Mouse (Mus musculus): ENCODE results near the gene Cgnl1. TPM values are rescaled to one million over a fixed set of nuclear protein-coding genes. Genes with fewer than 3 reads are reported as not detected.

Gene Cgnl1
- polyA plus RNA-seq, 1 experiment, result 25.0 TPM

DNA sequence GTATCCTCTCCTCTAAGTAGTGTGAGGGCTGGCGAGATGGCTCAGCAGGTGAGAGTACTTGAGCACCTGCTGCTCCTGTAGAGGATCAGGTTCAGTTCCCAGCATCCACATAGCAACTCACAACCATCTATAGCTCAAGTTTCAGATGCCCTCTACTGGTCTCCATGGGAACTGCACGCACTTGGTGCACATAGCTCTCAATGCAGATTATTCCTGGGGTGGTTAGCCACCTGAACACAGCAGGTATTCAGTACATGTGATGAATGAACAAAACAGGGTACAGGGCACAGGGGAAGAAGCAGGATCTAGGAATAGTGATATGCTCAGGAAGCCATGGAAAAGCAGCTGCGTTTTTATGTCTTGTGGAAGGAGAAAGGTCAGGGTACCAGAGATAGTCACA is 6.0 kb upstream of the Cgnl1 start:
- Histone ChIP-seq H3K27ac (ENCODE audit: insufficient read depth, low read length) (no peak overlapping the region), H3K27me3 (ENCODE audit: control insufficient read depth, insufficient read depth, low read length) (no peaks in the 10 kb centered on the region), H3K4me1 (ENCODE audit: control insufficient read depth, insufficient read depth, low read length) (peaks cover 10% of the 10 kb centered on the region), H3K4me3 (replicated peaks; ENCODE audit: insufficient read depth, low read depth, low read length) (no peak overlapping the region)
- no peak for DNase-seq
- no peak for TF ChIP-seq POLR2A (IDR thresholded peaks at IDR 0.05; ENCODE audit: borderline replicate concordance, insufficient read depth, low read length)
- TF ChIP-seq CTCF (IDR thresholded peaks at IDR 0.05; ENCODE audit: borderline replicate concordance, insufficient read depth, low read depth, low read length), result no peak
- WGBS, result 97% methylated on average over 3 of the region's 3 CpGs

DNA sequence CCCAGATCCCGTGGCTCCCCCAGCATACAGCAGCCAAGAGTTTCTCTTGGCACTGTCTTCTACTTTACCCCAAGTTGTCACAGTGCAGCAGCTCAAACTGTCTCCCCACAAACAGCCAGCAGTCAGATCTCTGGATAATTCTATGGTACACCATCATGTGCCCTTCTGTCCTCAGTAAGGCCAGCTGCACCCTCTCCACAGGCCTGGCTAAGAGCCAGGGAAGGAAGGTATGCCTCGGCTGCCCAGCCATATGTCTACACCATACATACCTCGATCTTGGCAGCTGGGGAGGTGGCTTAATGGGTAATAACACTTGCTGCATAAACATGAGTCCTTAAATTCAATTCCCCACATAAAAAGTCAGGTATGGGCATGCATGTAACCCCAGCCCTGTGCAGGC is 4.9 kb upstream of the Cgnl1 start:
- TF ChIP-seq POLR2A (IDR thresholded peaks at IDR 0.05; ENCODE audit: borderline replicate concordance, insufficient read depth, low read length) (no peak), CTCF (IDR thresholded peaks at IDR 0.05; ENCODE audit: borderline replicate concordance, insufficient read depth, low read depth, low read length) (no peak)
- Histone ChIP-seq H3K27me3 (ENCODE audit: control insufficient read depth, insufficient read depth, low read length) (no peaks in the 10 kb centered on the region), H3K4me1 (ENCODE audit: control insufficient read depth, insufficient read depth, low read length) (peaks cover 10% of the 10 kb centered on the region), H3K27ac (ENCODE audit: insufficient read depth, low read length) (no peak overlapping the region), H3K4me3 (replicated peaks; ENCODE audit: insufficient read depth, low read depth, low read length) (no peak overlapping the region)
- DNase-seq, result peak; percentile 49 to 67
- WGBS, result 12% methylated on average over 3 of the region's 3 CpGs

- H3K4me3 ChIP-seq (replicated peaks; ENCODE audit: insufficient read depth, low read depth, low read length), result no peak overlapping the region
- no peak overlapping the region for H3K27ac ChIP-seq (ENCODE audit: insufficient read depth, low read length)
- no peak for TF ChIP-seq CTCF (IDR thresholded peaks at IDR 0.05; ENCODE audit: borderline replicate concordance, insufficient read depth, low read depth, low read length)
- TF ChIP-seq POLR2A (IDR thresholded peaks at IDR 0.05; ENCODE audit: borderline replicate concordance, insufficient read depth, low read length), result no peak
- peaks cover 10% of the 10 kb centered on the region for H3K4me1 ChIP-seq (ENCODE audit: control insufficient read depth, insufficient read depth, low read length)
- WGBS, result 87% methylated on average over 9 of the region's 9 CpGs
- H3K27me3 ChIP-seq (ENCODE audit: control insufficient read depth, insufficient read depth, low read length), result no peaks in the 10 kb centered on the region
- no peak for DNase-seq
Measured at GRCm38 (mm10) chr9:71773563-71773962, 2.2 kb upstream of the Cgnl1 start.

GRCm38 (mm10) chr9:71772338-71772737 is 936 bp upstream of the Cgnl1 start:
- H3K4me3 ChIP-seq (replicated peaks; ENCODE audit: insufficient read depth, low read depth, low read length), result no peak overlapping the region
- H3K27ac ChIP-seq (ENCODE audit: insufficient read depth, low read length), result no peak overlapping the region
- TF ChIP-seq POLR2A (IDR thresholded peaks at IDR 0.05; ENCODE audit: borderline replicate concordance, insufficient read depth, low read length) (no peak), CTCF (IDR thresholded peaks at IDR 0.05; ENCODE audit: borderline replicate concordance, insufficient read depth, low read depth, low read length) (peak; percentile 61)
- WGBS, result 78% methylated on average over 5 of the region's 5 CpGs
- peaks cover 16% of the 10 kb centered on the region for H3K4me1 ChIP-seq (ENCODE audit: control insufficient read depth, insufficient read depth, low read length)
- H3K27me3 ChIP-seq (ENCODE audit: control insufficient read depth, insufficient read depth, low read length), result no peaks in the 10 kb centered on the region
- peak; percentile 47 to 72 for DNase-seq

- Histone ChIP-seq H3K4me3 (replicated peaks; ENCODE audit: insufficient read depth, low read depth, low read length) (peak overlapping the region; percentile 59), H3K4me1 (ENCODE audit: control insufficient read depth, insufficient read depth, low read length) (peaks cover 6% of the 10 kb centered on the region), H3K27me3 (ENCODE audit: control insufficient read depth, insufficient read depth, low read length) (no peaks in the 10 kb centered on the region), H3K27ac (ENCODE audit: insufficient read depth, low read length) (no peak overlapping the region)
- no peak for DNase-seq
- no peak for TF ChIP-seq POLR2A (IDR thresholded peaks at IDR 0.05; ENCODE audit: borderline replicate concordance, insufficient read depth, low read length)
- TF ChIP-seq CTCF (IDR thresholded peaks at IDR 0.05; ENCODE audit: borderline replicate concordance, insufficient read depth, low read depth, low read length), result peak; percentile 16; the same call in 1 of the 2 replicates
- 14% methylated on average over 10 of the region's 10 CpGs for WGBS
Measured at GRCm38 (mm10) chr9:71770484-71770883, 918 bp downstream of the Cgnl1 start.

GRCm38 (mm10) chr9:71769701-71770100 is 1.7 kb downstream of the Cgnl1 start:
- no peak for DNase-seq
- Histone ChIP-seq H3K27ac (ENCODE audit: insufficient read depth, low read length) (no peak overlapping the region), H3K4me1 (ENCODE audit: control insufficient read depth, insufficient read depth, low read length) (peaks cover 6% of the 10 kb centered on the region), H3K4me3 (replicated peaks; ENCODE audit: insufficient read depth, low read depth, low read length) (peak overlapping the region; percentile 59), H3K27me3 (ENCODE audit: control insufficient read depth, insufficient read depth, low read length) (no peaks in the 10 kb centered on the region)
- 63% methylated on average over 9 of the region's 9 CpGs for WGBS
- TF ChIP-seq POLR2A (IDR thresholded peaks at IDR 0.05; ENCODE audit: borderline replicate concordance, insufficient read depth, low read length) (no peak), CTCF (IDR thresholded peaks at IDR 0.05; ENCODE audit: borderline replicate concordance, insufficient read depth, low read depth, low read length) (no peak)

GRCm38 (mm10) chr9:71768119-71768518 is 3.3 kb downstream of the Cgnl1 start:
- H3K27me3 ChIP-seq (ENCODE audit: control insufficient read depth, insufficient read depth, low read length), result no peaks in the 10 kb centered on the region
- H3K4me3 ChIP-seq (replicated peaks; ENCODE audit: insufficient read depth, low read depth, low read length), result no peak overlapping the region
- 32% methylated on average over 1 of the region's 1 CpGs for WGBS
- TF ChIP-seq POLR2A (IDR thresholded peaks at IDR 0.05; ENCODE audit: borderline replicate concordance, insufficient read depth, low read length) (no peak), CTCF (IDR thresholded peaks at IDR 0.05; ENCODE audit: borderline replicate concordance, insufficient read depth, low read depth, low read length) (no peak)
- H3K27ac ChIP-seq (ENCODE audit: insufficient read depth, low read length), result no peak overlapping the region
- DNase-seq, result peak; percentile 40 to 55
- H3K4me1 ChIP-seq (ENCODE audit: control insufficient read depth, insufficient read depth, low read length), result peaks cover 6% of the 10 kb centered on the region

- no peak for DNase-seq
- TF ChIP-seq POLR2A (IDR thresholded peaks at IDR 0.05; ENCODE audit: borderline replicate concordance, insufficient read depth, low read length) (no peak), CTCF (IDR thresholded peaks at IDR 0.05; ENCODE audit: borderline replicate concordance, insufficient read depth, low read depth, low read length) (no peak)
- Histone ChIP-seq H3K4me3 (replicated peaks; ENCODE audit: insufficient read depth, low read depth, low read length) (no peak overlapping the region), H3K4me1 (ENCODE audit: control insufficient read depth, insufficient read depth, low read length) (peaks cover 6% of the 10 kb centered on the region), H3K27ac (ENCODE audit: insufficient read depth, low read length) (no peak overlapping the region), H3K27me3 (ENCODE audit: control insufficient read depth, insufficient read depth, low read length) (no peaks in the 10 kb centered on the region)
- 78% methylated on average over 2 of the region's 2 CpGs for WGBS
Measured at GRCm38 (mm10) chr9:71766902-71767301, 4.5 kb downstream of the Cgnl1 start.
